Mouse (Mus musculus) kidney, adult 9 months (tissue): ENCODE data around the gene 4931406P16Rik.
"Not testable (repeated sequence)": the region's sequence is repeated elsewhere in the genome, so short reads cannot be mapped to it uniquely, and the experiment has no call there.

Experiments used
- DNase-seq: peaks from one replicate; pipeline ENCODE4 v3.0.0; 2022

Gene 4931406P16Rik

DNA sequence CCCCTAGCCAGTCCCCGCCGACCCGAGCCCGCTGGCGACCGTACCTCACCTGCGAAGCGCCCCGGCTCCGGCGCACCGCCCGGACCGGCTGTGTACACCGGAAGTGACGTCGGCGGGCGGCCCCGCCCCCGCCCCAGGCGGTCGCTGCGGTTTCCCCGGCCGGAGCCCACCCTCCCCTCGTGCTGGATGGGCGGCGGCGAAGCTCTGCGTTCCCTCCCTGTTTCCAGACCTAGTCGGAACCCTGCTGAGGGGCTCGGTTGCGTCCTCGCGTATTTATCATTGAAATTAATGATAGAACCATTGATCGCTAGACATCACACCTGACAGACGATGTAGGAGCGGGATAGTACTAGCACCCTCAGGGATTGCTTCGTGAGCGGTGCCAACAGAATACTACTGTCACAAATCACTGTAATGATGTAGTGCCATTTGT, at the start of gene 4931406P16Rik:
Gene 4931406P16Rik, minus strand, starts transcription at position 109 of the 433 bp plus-strand sequence.
- DNase-seq: peak; percentile 82

- peak; percentile 49 for DNase-seq
These were observed 42.3 kb upstream of the 4931406P16Rik start for GRCm38 (mm10) chr7:34355629-34356028.

- peak; percentile 22 for DNase-seq
These were observed 38.6 kb upstream of the 4931406P16Rik start for GRCm38 (mm10) chr7:34351997-34352396.

DNA sequence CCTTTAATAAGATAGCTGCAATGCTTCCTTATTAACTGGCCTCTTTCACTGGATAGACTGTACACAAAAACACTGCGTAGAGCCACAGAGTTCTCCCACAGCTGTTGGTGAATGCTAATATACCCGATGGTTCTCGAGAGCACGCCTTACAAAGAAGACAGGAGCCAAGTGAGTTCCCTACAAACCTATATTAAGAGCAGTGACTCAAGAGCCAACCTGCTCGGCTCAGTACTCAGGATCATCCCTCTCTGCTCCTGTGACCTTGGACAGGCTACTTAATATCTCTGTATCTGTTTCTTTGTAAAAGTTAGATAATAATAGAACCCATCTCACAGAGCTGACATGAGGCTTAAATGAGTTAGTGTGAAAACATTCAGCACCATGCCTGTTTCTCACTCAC, 36.8 kb upstream of the 4931406P16Rik start:
- DNase-seq: no peak

DNA sequence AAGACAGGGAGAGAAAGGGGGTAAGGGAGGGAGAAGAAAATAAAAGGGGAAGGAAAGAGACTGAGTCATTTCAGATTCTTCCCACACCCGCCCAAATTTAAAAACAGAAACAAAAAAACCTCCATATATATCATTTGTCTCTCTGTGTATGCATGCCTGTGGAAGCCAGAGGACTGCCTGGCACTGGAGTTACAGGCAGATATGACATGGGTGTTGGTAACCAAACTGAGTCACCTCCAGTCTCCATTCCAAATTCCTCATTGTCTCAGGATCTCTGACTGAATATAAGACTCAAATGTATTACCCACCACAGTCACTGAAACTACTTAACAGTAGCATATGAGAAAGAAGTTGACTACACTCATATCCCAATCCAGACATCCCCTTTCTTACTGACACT, 34.7 kb upstream of the 4931406P16Rik start:
- no peak for DNase-seq

DNA sequence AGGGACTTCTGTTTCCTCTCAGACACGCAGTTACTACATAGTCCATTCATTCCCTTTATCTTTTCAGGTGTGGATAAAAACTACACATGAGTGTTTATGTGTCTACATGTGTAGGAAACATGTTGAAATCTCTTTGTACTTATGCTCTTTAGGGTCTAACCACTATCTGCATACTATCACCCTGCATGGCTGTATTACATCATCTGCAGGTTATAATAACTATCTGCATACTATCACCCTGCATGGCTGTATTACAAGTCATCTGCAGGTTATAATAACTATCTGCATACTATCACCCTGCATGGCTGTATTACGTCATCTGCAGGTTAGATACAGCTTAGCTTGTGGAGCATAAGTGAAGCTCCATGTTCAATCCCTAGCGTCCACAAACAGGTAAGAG, 33.7 kb upstream of the 4931406P16Rik start:
- no peak for DNase-seq

DNA sequence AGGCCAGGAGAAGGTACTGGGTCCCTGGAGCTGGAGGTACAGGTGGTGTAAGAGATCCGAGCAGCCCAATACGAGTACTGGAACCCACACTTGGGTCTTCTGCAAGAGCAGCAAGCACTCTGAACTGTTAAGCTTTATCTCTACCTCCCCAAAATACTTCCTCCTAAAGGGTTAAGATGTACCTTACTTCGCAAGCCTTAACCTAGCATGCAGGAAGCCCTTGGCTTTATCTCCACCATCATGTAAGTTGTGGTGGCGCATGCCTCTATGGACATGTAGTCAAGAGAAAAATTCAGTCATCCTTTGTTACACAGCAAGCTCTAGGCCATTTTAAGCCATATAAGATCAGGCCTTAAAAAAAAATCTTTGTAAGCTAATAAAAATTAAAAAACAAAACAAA, 33.2 kb upstream of the 4931406P16Rik start:
- DNase-seq: no peak

GRCm38 (mm10) chr7:34342040-34342793, 28.9 kb upstream of the 4931406P16Rik start:
- peak; percentile 15 for DNase-seq

DNA sequence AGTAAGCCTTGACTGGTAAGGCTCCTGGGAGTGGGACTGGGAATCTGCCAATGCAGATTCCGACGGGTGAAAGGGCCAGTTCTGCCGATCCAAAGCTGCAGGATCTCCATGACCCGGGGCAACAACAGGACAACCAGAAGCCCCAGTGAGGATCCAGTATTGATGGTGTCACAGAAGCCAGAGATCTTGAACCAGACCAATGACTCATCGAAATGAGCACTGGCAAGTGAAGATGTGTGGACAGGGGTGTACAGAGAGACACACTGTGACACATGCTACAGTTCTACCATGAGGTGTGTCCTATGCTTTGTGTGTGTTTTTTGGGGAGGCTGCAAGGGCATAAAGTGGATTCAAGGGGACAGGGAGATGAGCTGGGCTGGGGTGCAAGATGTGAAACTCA, 27.5 kb upstream of the 4931406P16Rik start:
- no peak for DNase-seq

DNA sequence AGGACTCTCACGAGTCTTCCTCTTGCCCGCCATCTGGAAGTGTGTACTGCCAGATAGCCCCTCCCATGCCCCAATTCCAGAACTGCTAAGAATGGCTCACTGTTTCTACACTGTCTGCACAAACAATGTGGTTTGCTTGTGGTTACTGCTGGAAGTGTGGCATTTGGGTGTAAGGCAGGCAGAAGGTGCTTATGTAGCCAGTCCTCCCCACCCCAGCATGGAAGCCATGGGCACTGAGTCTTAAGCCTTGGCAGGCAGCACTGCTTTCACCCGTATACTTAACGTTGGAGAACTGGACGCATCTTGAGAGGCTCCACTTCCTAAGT, 25.8 kb upstream of the 4931406P16Rik start:
- DNase-seq: no peak

GRCm38 (mm10) chr7:34338445-34339163, 25.3 kb upstream of the 4931406P16Rik start:
- DNase-seq: no peak

DNA sequence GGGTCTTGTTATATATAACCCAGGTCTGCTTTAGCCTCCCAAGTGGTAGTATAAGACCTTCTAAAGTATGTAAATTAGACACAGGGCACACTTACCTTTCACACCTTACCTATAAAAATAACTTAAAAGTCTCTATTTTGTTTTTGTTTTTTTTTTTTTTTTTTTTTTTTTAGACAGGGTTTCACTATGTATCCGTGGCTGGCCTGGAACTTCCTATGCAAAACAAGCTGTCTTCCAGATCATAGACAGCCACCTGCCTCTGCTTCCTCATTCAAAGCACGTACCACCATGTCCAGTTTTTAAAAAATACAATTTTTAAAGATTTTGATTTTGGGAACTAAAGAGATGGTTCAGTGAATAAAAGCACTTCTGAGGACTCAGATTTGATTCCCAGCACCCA, 23.9 kb upstream of the 4931406P16Rik start:
- DNase-seq: no peak

DNA sequence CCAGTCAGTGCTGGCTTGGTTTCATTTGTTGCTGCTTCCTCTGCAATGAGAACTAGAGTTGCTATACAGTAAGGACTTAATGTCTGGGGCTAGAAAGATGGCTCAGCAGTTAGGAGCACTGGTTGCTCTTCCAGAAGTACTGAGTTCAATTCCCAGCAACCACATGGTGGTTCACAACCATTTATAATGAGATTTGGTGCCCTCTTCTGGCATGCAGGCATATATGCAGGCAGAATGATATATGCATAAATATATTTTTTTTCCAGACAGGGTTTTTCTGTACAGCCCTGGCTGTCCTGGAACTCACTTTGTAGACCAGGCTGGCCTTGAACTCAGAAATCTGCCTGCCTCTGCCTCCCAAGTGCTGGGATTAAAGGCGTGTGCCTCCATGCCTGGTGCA, 23.2 kb upstream of the 4931406P16Rik start:
- DNase-seq: not testable (repeated sequence)

GRCm38 (mm10) chr7:34327493-34327892, 14.1 kb upstream of the 4931406P16Rik start:
- peak; percentile 37 for DNase-seq

- DNase-seq: no peak
These were observed 11.5 kb upstream of the 4931406P16Rik start for GRCm38 (mm10) chr7:34324857-34325256.

DNA sequence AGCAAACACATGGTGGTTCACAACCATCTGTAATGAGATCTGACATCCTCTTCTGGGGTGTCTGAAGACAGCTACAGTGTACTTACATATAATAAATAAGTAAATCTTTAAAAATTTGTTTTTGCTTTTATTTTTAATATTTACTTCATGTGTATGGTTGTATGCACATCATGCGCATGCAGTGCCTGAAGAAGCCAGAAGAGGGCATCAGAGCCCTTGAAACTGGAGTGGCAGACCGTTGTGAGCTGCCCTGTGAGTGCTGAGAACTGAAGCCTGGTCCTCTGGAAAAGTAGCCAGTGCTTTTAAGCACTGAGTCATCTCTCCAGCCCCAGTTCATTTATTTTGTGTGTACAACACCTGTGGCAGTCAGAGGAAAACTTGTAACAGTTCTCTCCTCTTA, 10.7 kb upstream of the 4931406P16Rik start:
- no peak for DNase-seq

- DNase-seq: no peak
These were observed 10.0 kb upstream of the 4931406P16Rik start for GRCm38 (mm10) chr7:34323351-34323750.

DNA sequence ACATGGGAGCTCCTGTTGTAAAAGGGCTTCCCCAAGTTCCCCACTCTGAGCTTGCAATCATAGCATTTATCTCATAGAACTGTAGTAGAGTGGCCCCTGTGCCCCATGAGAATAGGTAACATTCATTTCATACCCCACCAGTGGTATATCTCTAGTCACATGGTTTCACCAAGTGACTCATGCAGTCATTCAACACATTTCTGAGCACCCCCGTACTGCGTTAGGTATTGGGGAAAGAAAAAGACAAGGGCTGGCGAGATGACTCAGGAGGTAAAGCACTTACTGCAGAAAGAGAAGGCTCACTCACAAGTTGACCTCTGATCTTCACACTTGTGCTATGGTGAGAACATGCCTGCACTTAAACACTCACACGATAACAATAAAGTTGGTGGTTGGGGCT, 8.6 kb upstream of the 4931406P16Rik start:
- DNase-seq: no peak

- DNase-seq: no peak
These were observed 7.8 kb upstream of the 4931406P16Rik start for GRCm38 (mm10) chr7:34321119-34321518.

DNA sequence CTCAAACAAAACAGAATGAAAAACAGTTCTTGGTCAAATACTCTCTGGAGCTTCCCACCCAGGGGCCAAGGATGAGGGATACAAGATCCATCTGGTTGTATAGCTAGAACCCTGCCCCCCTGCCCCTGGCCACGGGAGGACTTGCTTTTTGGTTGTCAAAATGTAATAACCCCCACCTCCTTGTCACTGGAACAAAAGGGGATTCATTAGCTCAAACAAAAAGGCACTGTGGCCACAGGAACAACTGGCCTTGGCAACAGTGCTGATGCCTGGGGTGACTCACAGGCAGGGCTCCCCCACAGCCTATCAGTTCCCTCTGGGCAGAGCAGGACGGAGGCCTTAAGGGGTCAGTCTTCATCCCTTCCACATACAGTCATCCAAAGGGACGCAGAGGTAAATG, 6.6 kb upstream of the 4931406P16Rik start:
- DNase-seq: no peak

DNA sequence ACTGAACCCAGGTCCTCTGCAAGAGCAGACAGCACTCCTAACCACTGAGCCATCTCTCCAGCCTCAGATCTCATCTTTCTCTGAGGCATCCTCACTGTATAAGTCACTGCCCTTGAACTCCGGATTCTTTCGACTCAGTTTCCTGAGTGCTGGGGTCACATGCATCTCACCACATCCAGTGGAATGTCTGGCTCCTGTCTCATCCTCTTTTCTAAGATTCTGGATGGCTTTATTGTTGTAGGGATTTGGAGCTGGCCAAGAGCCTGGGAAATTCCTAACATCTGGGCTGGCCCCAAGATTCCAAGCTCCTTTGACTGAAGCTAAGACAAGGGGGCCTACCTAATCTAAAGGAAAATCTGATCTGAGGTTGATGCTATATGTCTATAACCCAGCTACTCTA, 5.8 kb upstream of the 4931406P16Rik start:
- peak; percentile 53 for DNase-seq

GRCm38 (mm10) chr7:34317901-34318476, 4.6 kb upstream of the 4931406P16Rik start:
- DNase-seq: no peak

GRCm38 (mm10) chr7:34312786-34313442, 437 bp downstream of the 4931406P16Rik start:
- peak; percentile 71 for DNase-seq
